Mouse (Mus musculus): Measurements from ENCODE around the gene Pex11g.
A peak's percentile ranks its signal among the peaks of the same experiment; 100 is the strongest.

Pex11g gene

DNA sequence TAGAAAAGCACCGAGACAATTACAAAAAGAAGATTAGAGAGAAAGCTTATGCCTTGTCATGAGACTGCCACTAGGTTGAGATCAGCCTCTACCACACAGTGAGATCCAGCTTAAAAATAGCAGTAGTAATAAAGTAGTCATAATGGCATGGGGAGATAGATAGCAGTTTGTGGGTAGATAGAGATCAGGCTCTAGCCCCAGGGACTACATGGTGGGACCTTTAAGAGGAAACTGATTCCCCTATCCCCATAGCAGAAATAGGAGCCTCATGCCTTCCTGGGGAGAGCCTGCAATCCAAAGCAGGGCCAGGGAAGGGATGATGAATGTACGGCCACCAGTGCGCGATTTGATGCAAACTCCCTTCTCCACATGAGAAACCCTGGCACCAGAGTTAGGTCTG, 52.2 kb downstream of the Pex11g start:
- no peak for DNase-seq (ENCODE audit: low spot score)

DNA sequence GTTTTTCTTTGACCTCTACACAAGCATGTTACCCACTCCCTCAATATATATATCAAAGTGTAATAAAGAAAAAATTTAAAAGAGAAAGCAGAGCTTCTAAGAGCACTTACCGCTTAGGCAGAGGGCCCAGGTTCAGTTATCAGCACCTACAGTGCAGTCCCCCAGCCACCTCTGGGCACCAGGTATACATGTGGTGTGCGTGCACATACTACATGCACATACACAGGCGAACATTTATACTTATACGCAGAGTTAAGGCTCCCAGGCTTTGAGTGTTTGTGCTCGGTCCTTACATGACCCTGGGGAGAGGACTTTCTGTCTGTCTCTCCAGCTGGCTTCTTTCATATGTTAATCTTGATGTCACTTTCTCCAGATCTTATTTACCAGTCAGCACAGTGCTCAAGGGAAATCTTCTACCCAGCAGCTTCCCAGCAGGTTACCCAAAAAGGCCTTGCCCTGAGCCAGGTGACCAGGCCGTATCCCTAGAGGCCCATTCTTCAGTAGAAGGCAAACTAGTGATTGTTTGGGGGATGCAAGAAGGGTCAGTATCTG, 52.8 kb downstream of the Pex11g start:
- DNase-seq (ENCODE audit: low spot score): no peak

DNA sequence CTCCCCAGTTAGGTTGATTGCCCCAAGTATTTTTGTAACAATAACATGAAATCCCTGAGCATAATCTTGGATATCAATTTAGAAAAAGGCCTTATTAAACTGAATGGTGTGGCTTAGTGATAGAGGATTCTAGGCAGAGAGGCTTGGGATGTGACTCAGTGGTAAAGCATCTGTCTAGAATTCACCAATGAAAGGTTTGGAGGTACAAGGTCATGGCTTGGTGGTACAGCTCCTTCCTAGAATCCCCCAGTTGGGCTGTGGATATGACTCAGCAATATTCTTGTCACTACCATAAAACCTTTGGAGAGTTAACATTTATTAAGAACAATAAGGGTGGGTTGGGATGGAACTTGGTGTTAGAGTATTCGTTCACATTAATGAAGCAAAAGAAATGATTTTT, 54.7 kb downstream of the Pex11g start:
- no peak for DNase-seq (ENCODE audit: low spot score)

GRCm38 (mm10) chr8:3411901-3412301, 55.6 kb downstream of the Pex11g start:
- DNase-seq (ENCODE audit: low spot score): peak; percentile 76

DNA sequence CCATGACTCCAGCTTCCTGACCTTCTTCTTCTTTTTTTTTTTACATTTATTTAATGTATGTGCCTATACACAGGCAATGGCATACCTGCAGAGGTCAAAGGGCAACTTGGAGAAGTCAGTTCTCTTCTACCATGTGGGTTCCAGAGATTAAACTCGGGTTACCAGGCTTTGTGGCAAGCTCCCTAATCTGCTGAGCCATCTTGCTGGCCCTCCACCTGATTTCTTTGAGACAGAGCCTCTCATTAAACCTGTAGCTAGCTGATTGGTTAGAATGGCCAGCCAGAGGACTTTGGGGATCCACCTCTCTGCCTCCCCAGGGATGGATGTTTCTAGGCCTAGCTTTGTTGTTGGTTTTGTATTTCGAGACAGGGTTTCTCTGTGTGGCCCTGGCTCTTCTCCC, 56.4 kb downstream of the Pex11g start:
- no peak for DNase-seq (ENCODE audit: low spot score)

DNA sequence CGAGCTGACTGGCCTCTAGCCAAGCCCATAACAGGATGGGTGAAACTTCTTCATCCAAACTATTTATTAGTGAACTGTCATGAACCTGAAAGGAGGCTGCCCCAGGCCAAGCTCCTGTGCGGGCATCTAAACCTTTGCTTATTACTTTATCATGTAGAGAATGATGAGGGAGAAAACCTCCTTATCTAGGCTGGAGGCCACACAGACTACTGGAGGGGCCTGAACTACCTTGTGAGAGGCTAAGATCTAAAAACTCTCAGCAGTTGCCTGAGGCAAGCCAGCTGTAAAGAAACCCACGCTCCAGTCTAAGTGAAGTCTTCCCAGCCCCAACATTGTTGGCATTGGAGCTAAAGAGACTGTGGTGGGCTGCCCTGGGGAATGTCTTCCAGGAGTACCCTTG, 60.1 kb downstream of the Pex11g start:
- no peak for DNase-seq (ENCODE audit: low spot score)
